Mouse (Mus musculus) layer of hippocampus, postnatal 10 days (tissue): Measurements from ENCODE around the gene Uvrag. TPM values are rescaled to one million over a fixed set of nuclear protein-coding genes. Genes with fewer than 3 reads are reported as not detected.
A peak's percentile ranks its signal among the peaks of the same experiment; 100 is the strongest.

Experiments
- DNase-seq, 2 experiments: peaks; one replicate each; pipeline ENCODE4 v3.0.0; 2021; ENCODE audit warnings: low spot score in 2 of 2
- total RNA-seq, 2 experiments: library from RNA; stranded (reverse); gene quantifications; 2 replicates each; pipeline ENCODE4 v1.2.3; 2021

The Uvrag gene
- total RNA-seq, 2 experiments from 2014 or later: 37.6 to 41.0 TPM

GRCm38 (mm10) chr7:99140511-99140910 is 430 bp downstream of the Uvrag start:
- DNase-seq: peak in 1 of 2 experiments; percentile 42

- DNase-seq: peak in 1 of 2 experiments; percentile 27
Observed at GRCm38 (mm10) chr7:99139841-99140491, 975 bp downstream of the Uvrag start.

GRCm38 (mm10) chr7:99137541-99137940 is 3.4 kb downstream of the Uvrag start:
- no peak for DNase-seq

- DNase-seq: no peak
Observed at GRCm38 (mm10) chr7:99136789-99137188, 4.2 kb downstream of the Uvrag start.

GRCm38 (mm10) chr7:99133811-99134402 is 7.0 kb downstream of the Uvrag start:
- DNase-seq: no peak

GRCm38 (mm10) chr7:99132597-99132996 is 8.3 kb downstream of the Uvrag start:
- no peak for DNase-seq

GRCm38 (mm10) chr7:99131819-99132353 is 9.1 kb downstream of the Uvrag start:
- no peak for DNase-seq

GRCm38 (mm10) chr7:99128965-99129364 is 12.0 kb downstream of the Uvrag start:
- no peak for DNase-seq

GRCm38 (mm10) chr7:99128020-99128950 is 12.7 kb downstream of the Uvrag start:
- DNase-seq: no peak

- no peak for DNase-seq
Observed at GRCm38 (mm10) chr7:99126057-99126456, 14.9 kb downstream of the Uvrag start.

GRCm38 (mm10) chr7:99122651-99123050 is 18.3 kb downstream of the Uvrag start:
- DNase-seq: no peak

GRCm38 (mm10) chr7:99120865-99121521 is 19.9 kb downstream of the Uvrag start:
- no peak for DNase-seq

GRCm38 (mm10) chr7:99120082-99120481 is 20.9 kb downstream of the Uvrag start:
- DNase-seq: no peak

GRCm38 (mm10) chr7:99116781-99117180 is 24.2 kb downstream of the Uvrag start:
- no peak for DNase-seq

GRCm38 (mm10) chr7:99114006-99114726 is 26.8 kb downstream of the Uvrag start:
- peak in 1 of 2 experiments; percentile 23 for DNase-seq

GRCm38 (mm10) chr7:99107566-99107965 is 33.4 kb downstream of the Uvrag start:
- DNase-seq: no peak

GRCm38 (mm10) chr7:99106714-99107270 is 34.1 kb downstream of the Uvrag start:
- no peak for DNase-seq

GRCm38 (mm10) chr7:99101767-99102593 is 39.0 kb downstream of the Uvrag start:
- no peak for DNase-seq

- DNase-seq: no peak
Observed at GRCm38 (mm10) chr7:99101076-99101475, 39.9 kb downstream of the Uvrag start.
